Mouse (Mus musculus) liver, embryonic 15.5 days (tissue): ENCODE measurements around the gene Krtcap2. TPM values are rescaled to one million over a fixed set of nuclear protein-coding genes. Genes with fewer than 3 reads are reported as not detected.

ENCODE experiments used
- ATAC-seq: fragments of 200-750 bp; cut with Nextera tagmentation; 2 replicates; pipeline ENCODE4 v1.8.0; 2017; ENCODE audit warnings: moderate number of reproducible peaks, mild to moderate bottlenecking, moderate library complexity; ENCODE audit not compliant: insufficient read depth
- H3K27ac ChIP-seq: fragments of 300-500 bp; sonication (generic); replicated peaks from 2 replicates; pipeline ENCODE4 v1.5.1; 2015; ENCODE audit warnings: mild to moderate bottlenecking, inconsistent platforms
- H3K27me3 ChIP-seq: fragments of 300-500 bp; sonication (generic); 2 replicates; pipeline ENCODE4 v1.6.1; 2015; ENCODE audit warnings: mild to moderate bottlenecking, inconsistent platforms
- H3K36me3 ChIP-seq: fragments of 300-500 bp; sonication (generic); replicated peaks from 2 replicates; pipeline ENCODE4 v1.6.1; 2015; ENCODE audit warnings: moderate library complexity, mild to moderate bottlenecking, inconsistent platforms
- H3K4me1 ChIP-seq: fragments of 300-500 bp; sonication (generic); replicated peaks from 2 replicates; pipeline ENCODE4 v1.6.1; 2015; ENCODE audit warnings: inconsistent platforms
- H3K4me2 ChIP-seq: fragments of 300-500 bp; sonication (generic); 2 replicates; pipeline ENCODE4 v1.6.1; 2015; ENCODE audit warnings: moderate library complexity, mild to moderate bottlenecking, inconsistent platforms
- H3K4me3 ChIP-seq: fragments of 300-500 bp; sonication (generic); replicated peaks from 2 replicates; pipeline ENCODE4 v1.5.1; 2015; ENCODE audit warnings: mild to moderate bottlenecking, inconsistent platforms
- H3K9ac ChIP-seq: fragments of 300-500 bp; sonication (generic); 2 replicates; pipeline ENCODE4 v1.6.1; 2015; ENCODE audit warnings: moderate library complexity, mild to moderate bottlenecking, inconsistent platforms
- H3K9me3 ChIP-seq: fragments of 300-500 bp; sonication (generic); replicated peaks from 2 replicates; pipeline ENCODE4 v1.6.1; 2016; ENCODE audit warnings: inconsistent platforms
- WGBS: fragments of 180-500 bp; shearing (Covaris S2); methylation state at CpG from one replicate; pipeline ENCODE4 v1.1.7; 2015; ENCODE audit warnings: mixed read lengths; ENCODE audit not compliant: insufficient replicate concordance; 5-methylcytosine and 5-hydroxymethylcytosine counted together
- polyA plus RNA-seq: library from polyadenylated mRNA; unstranded; fragments of >200 nt; fragmentation: Nextera tagmentation; extraction: Ambion mirVana; gene quantifications from 2 replicates; pipeline ENCODE4 v1.2.1, GENCODE M21; 2015

The Krtcap2 gene
- polyA plus RNA-seq, 1 experiment from 2014 or later, result 126 TPM

- Histone ChIP-seq H3K4me2 (no peak overlapping the region), H3K27ac (no peak overlapping the region), H3K27me3 (peaks cover 44% of the 10 kb centered on the region), H3K4me1 (peaks cover 7% of the 10 kb centered on the region), H3K9me3 (no peaks in the 10 kb centered on the region), H3K4me3 (no peak overlapping the region), H3K9ac (no peak overlapping the region), H3K36me3 (no peaks in the 10 kb centered on the region)
- no peak for ATAC-seq
- 40% methylated on average over 14 of the region's 14 CpGs for WGBS
Observed at GRCm38 (mm10) chr3:89233562-89234110, 12.1 kb upstream of the Krtcap2 start.

- no peak overlapping the region for H3K4me2 ChIP-seq
- ATAC-seq, result no peak
- H3K36me3 ChIP-seq, result no peaks in the 10 kb centered on the region
- no peak overlapping the region for H3K27ac ChIP-seq
- H3K9me3 ChIP-seq, result no peaks in the 10 kb centered on the region
- H3K27me3 ChIP-seq, result peaks cover 19% of the 10 kb centered on the region
- H3K9ac ChIP-seq, result no peak overlapping the region
- peaks cover 5% of the 10 kb centered on the region for H3K4me1 ChIP-seq
- 79% methylated on average over 10 of the region's 10 CpGs for WGBS
- no peak overlapping the region for H3K4me3 ChIP-seq
Observed at GRCm38 (mm10) chr3:89236516-89236915, 9.2 kb upstream of the Krtcap2 start.

DNA sequence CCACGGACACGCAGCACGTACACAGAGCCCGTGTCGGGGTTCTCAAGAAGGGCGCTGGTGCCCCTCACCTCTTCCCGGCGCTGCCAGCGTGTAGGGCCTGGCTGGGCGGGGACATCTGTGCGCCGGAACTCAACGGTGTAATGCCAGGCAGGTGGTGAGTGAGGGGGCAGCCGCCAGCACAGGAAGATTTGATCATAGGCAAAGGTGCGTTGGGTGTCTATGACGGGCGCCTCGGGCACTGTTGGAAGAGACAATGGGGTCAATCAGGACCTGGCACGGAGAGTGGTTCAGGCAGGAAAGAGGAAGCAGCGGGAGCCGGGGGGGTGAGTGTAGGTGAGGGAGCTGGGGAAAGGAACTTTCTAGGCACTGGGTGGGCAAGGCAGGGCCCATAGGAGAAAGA is 8.1 kb upstream of the Krtcap2 start:
- H3K27me3 ChIP-seq, result peaks cover 17% of the 10 kb centered on the region
- H3K4me1 ChIP-seq, result peaks cover 5% of the 10 kb centered on the region
- WGBS, result 77% methylated on average over 21 of the region's 21 CpGs
- H3K27ac ChIP-seq, result no peak overlapping the region
- H3K9ac ChIP-seq, result no peak overlapping the region
- no peak overlapping the region for H3K4me2 ChIP-seq
- H3K4me3 ChIP-seq, result no peak overlapping the region
- no peak for ATAC-seq
- H3K9me3 ChIP-seq, result no peaks in the 10 kb centered on the region
- no peaks in the 10 kb centered on the region for H3K36me3 ChIP-seq

- Histone ChIP-seq H3K27me3 (peaks cover 19% of the 10 kb centered on the region), H3K4me1 (peaks cover 13% of the 10 kb centered on the region), H3K4me3 (no peak overlapping the region), H3K36me3 (no peaks in the 10 kb centered on the region), H3K4me2 (no peak overlapping the region), H3K9me3 (no peaks in the 10 kb centered on the region), H3K27ac (no peak overlapping the region), H3K9ac (no peak overlapping the region)
- ATAC-seq, result no peak
- 54% methylated on average over 12 of the region's 12 CpGs for WGBS
Observed at GRCm38 (mm10) chr3:89238494-89238893, 7.3 kb upstream of the Krtcap2 start.

GRCm38 (mm10) chr3:89242331-89242895 is 3.4 kb upstream of the Krtcap2 start:
- Histone ChIP-seq H3K9me3 (no peaks in the 10 kb centered on the region), H3K4me2 (no peak overlapping the region), H3K4me3 (no peak overlapping the region), H3K36me3 (no peaks in the 10 kb centered on the region), H3K27me3 (peaks cover 37% of the 10 kb centered on the region), H3K9ac (no peak overlapping the region), H3K27ac (no peak overlapping the region), H3K4me1 (peaks cover 52% of the 10 kb centered on the region)
- WGBS, result 56% methylated on average over 9 of the region's 9 CpGs
- no peak for ATAC-seq

- Histone ChIP-seq H3K4me2 (peak overlapping the region; percentile 23), H3K9ac (no peak overlapping the region), H3K27ac (no peak overlapping the region), H3K4me3 (no peak overlapping the region), H3K9me3 (no peaks in the 10 kb centered on the region), H3K27me3 (peaks cover 32% of the 10 kb centered on the region), H3K36me3 (no peaks in the 10 kb centered on the region), H3K4me1 (peaks cover 53% of the 10 kb centered on the region)
- ATAC-seq, result no peak
- 17% methylated on average over 14 of the region's 14 CpGs for whole genome bisulfite sequencing
Observed at GRCm38 (mm10) chr3:89243609-89244008, 2.2 kb upstream of the Krtcap2 start.

GRCm38 (mm10) chr3:89244158-89244981 is 1.4 kb upstream of the Krtcap2 start:
- H3K36me3 ChIP-seq, result no peaks in the 10 kb centered on the region; the same call in 1 of the 2 replicates
- no peaks in the 10 kb centered on the region for H3K9me3 ChIP-seq
- no peak for ATAC-seq
- WGBS, result 25% methylated on average over 25 of the region's 25 CpGs
- no peak overlapping the region for H3K4me3 ChIP-seq
- H3K9ac ChIP-seq, result no peak overlapping the region
- H3K27ac ChIP-seq, result no peak overlapping the region
- H3K4me2 ChIP-seq, result peak overlapping the region; percentile 90
- H3K4me1 ChIP-seq, result peaks cover 53% of the 10 kb centered on the region
- H3K27me3 ChIP-seq, result peaks cover 29% of the 10 kb centered on the region

DNA sequence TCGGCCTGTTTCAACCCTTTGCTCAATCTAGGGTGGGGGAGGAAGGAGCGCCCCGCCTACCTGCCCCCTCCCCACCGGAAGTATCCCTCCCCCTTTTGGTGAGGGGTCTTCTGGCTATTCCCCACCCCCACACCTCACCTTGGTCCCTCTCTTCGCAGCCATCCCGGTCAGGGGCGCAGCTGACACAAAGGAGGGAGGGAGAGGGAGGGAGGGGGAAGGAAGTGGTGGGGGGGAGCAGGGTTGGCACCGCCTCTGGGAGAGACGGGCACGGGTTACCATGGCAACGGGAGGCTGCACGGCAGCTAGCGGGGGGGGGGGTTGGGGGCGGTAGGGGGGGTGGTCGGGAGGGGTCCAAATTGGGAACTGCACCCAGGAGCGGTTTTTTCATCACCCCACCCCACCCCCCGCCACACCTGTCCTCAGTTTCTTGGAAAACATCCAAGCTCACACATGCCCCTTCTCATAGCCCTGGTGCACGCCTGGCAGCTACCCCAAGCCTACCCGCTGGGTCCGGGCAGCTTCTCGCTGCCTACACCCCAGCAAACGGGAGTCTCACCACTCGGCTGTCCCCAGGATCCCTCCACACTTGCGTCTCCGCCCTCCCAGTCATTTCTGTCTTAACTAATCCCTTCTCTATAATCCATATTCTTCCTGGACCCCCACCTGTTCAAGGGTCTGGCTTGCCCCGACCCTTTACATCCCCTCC is 631 bp upstream of the Krtcap2 start:
- Histone ChIP-seq H3K27ac (no peak overlapping the region), H3K9me3 (no peaks in the 10 kb centered on the region), H3K9ac (no peak overlapping the region), H3K4me3 (peak overlapping the region; percentile 8; the same call in 1 of the 2 replicates), H3K27me3 (peaks cover 29% of the 10 kb centered on the region), H3K36me3 (no peaks in the 10 kb centered on the region; the same call in 1 of the 2 replicates), H3K4me2 (peak overlapping the region; percentile 90), H3K4me1 (peaks cover 53% of the 10 kb centered on the region)
- no peak for ATAC-seq
- 2% methylated on average over 20 of the region's 26 CpGs for WGBS

GRCm38 (mm10) chr3:89246261-89247100 is 715 bp downstream of the Krtcap2 start, which contains the start of gene Trim46:
Trim46 (minus strand) TSS chr3:89246309.
- peak within 1 kb of the TSS; percentile 69 for H3K27ac ChIP-seq
- peaks cover 42% of the 10 kb centered on the region for H3K27me3 ChIP-seq
- H3K4me1 ChIP-seq, result peaks cover 64% of the 10 kb centered on the region
- H3K36me3 ChIP-seq, result no peaks in the 10 kb centered on the region; the same call in 1 of the 2 replicates
- WGBS, result under 1% methylated on average over 42 of the region's 42 CpGs
- peak; percentile 64 for ATAC-seq
- peak within 1 kb of the TSS; percentile 78 for H3K4me3 ChIP-seq
- H3K9me3 ChIP-seq, result no peaks in the 10 kb centered on the region
- peak within 1 kb of the TSS; percentile 73 for H3K9ac ChIP-seq
- H3K4me2 ChIP-seq, result peak within 1 kb of the TSS; percentile 90

- H3K4me1 ChIP-seq, result peaks cover 66% of the 10 kb centered on the region
- H3K36me3 ChIP-seq, result no peaks in the 10 kb centered on the region; the same call in 1 of the 2 replicates
- WGBS, result 60% methylated on average over 4 of the region's 4 CpGs
- peak overlapping the region; percentile 90 for H3K4me2 ChIP-seq
- no peaks in the 10 kb centered on the region for H3K9me3 ChIP-seq
- peak overlapping the region; percentile 78; the same call in 1 of the 2 replicates for H3K4me3 ChIP-seq
- H3K27me3 ChIP-seq, result peaks cover 52% of the 10 kb centered on the region
- ATAC-seq, result no peak
- H3K27ac ChIP-seq, result no peak overlapping the region
- H3K9ac ChIP-seq, result no peak overlapping the region
Observed at GRCm38 (mm10) chr3:89247466-89247865, 1.7 kb downstream of the Krtcap2 start.
